Mouse (Mus musculus) heart, postnatal 25 days (tissue): ENCODE data around the gene Ddx24. TPM values are rescaled to one million over a fixed set of nuclear protein-coding genes. Genes with fewer than 3 reads are reported as not detected.
"Not testable (repeated sequence)": the region's sequence is repeated elsewhere in the genome, so short reads cannot be mapped to it uniquely, and the experiment has no call there.

Experiments
- DNase-seq: peaks from one replicate; pipeline ENCODE4 v3.0.0; 2022; ENCODE audit warnings: low spot score
- intact Hi-C: fragments of 180-260 bp; cut with DNase I; formaldehyde crosslinking; loops from one replicate; pipeline ENCODE4 v1.15.1; 2025
- total RNA-seq, 2 experiments: library from RNA; stranded (reverse); gene quantifications; 2 replicates each; pipeline ENCODE4 v1.2.3; 2021

The Ddx24 gene
- 10 to 100 TPM; 72.1 to 75.9 TPM for total RNA-seq

GRCm38 (mm10) chr12:103425729-103426470, at the start of gene Ddx24:
Ddx24 (minus strand) TSS chr12:103425830.
- intact Hi-C loops: loop anchor here (1.0 to 5.0 kb wide), 2 partner anchors 39 to 67 kb away; partner anchors contain the start of gene Otub2
- peak; percentile 97 for DNase-seq

- intact Hi-C loops: no loop called here
- no peak for DNase-seq
Observed at GRCm38 (mm10) chr12:103474481-103474880, 48.9 kb upstream of the Ddx24 start.

- no peak for DNase-seq
- intact Hi-C loops: no loop called here
Observed at GRCm38 (mm10) chr12:103457140-103457539, 31.5 kb upstream of the Ddx24 start, which contains the start of gene Ifi27l2b. Ifi27l2b (minus strand) TSS chr12:103457223.

- DNase-seq, intact Hi-C loops: not testable (repeated sequence)
Observed at GRCm38 (mm10) chr12:103456727-103457126, 31.1 kb upstream of the Ddx24 start.

GRCm38 (mm10) chr12:103453361-103453760, 27.7 kb upstream of the Ddx24 start:
- intact Hi-C loops: no loop called here
- no peak for DNase-seq

- DNase-seq: no peak
- intact Hi-C loops: loop anchor here (5.0 kb wide), 1 partner anchor 37 kb away; no protein-coding TSS in a partner anchor
Observed at GRCm38 (mm10) chr12:103445060-103445459, 19.4 kb upstream of the Ddx24 start.

- DNase-seq, intact Hi-C loops: not testable (repeated sequence)
Observed at GRCm38 (mm10) chr12:103444261-103444660, 18.6 kb upstream of the Ddx24 start.

GRCm38 (mm10) chr12:103443524-103443923, 17.9 kb upstream of the Ddx24 start, which contains the start of gene Ifi27l2a:
Ifi27l2a (minus strand) TSS chr12:103443680.
- intact Hi-C loops: no loop called here

GRCm38 (mm10) chr12:103437601-103438000, 12.0 kb upstream of the Ddx24 start:
- intact Hi-C loops: no loop called here
- no peak for DNase-seq

More at GRCm38 (mm10) chr12:103443524-103443923, 17.9 kb upstream of the Ddx24 start, which contains the start of gene Ifi27l2a:
- no peak for DNase-seq

GRCm38 (mm10) chr12:103434861-103435260, 9.2 kb upstream of the Ddx24 start:
- no peak for DNase-seq
- intact Hi-C loops: no loop called here

- intact Hi-C loops: no loop called here
- DNase-seq: peak; percentile 82
Observed at GRCm38 (mm10) chr12:103433986-103434731, 8.5 kb upstream of the Ddx24 start, which contains the start of gene Ifi27. Ifi27 (plus strand) TSS chr12:103434211.

- intact Hi-C loops: no loop called here
- DNase-seq: no peak
Observed at GRCm38 (mm10) chr12:103433430-103433829, 7.8 kb upstream of the Ddx24 start.

GRCm38 (mm10) chr12:103426710-103427109, 1.1 kb upstream of the Ddx24 start:
- DNase-seq: no peak
- intact Hi-C loops: loop anchor here (1.0 to 5.0 kb wide), 2 partner anchors 39 to 67 kb away; partner anchors contain the start of gene Otub2

- intact Hi-C loops: loop anchor here (5.0 kb wide), 1 partner anchor 38 kb away; the partner anchor contains the start of gene Otub2
- DNase-seq: no peak
Observed at GRCm38 (mm10) chr12:103425016-103425728, 458 bp downstream of the Ddx24 start.

- no peak for DNase-seq
- intact Hi-C loops: no loop called here
Observed at GRCm38 (mm10) chr12:103408144-103408543, 17.5 kb downstream of the Ddx24 start.

- intact Hi-C loops: no loop called here
- DNase-seq: no peak
Observed at GRCm38 (mm10) chr12:103407720-103408119, 17.9 kb downstream of the Ddx24 start, which contains the start of gene 9330161L09Rik. 9330161L09Rik (minus strand) TSS chr12:103407820.

- intact Hi-C loops: no loop called here
- DNase-seq: no peak
Observed at GRCm38 (mm10) chr12:103404131-103404530, 21.5 kb downstream of the Ddx24 start.

- intact Hi-C loops: no loop called here
- no peak for DNase-seq
Observed at GRCm38 (mm10) chr12:103396751-103397150, 28.9 kb downstream of the Ddx24 start.

GRCm38 (mm10) chr12:103395486-103396275, 29.9 kb downstream of the Ddx24 start:
- intact Hi-C loops: no loop called here
- DNase-seq: no peak
